Mouse (Mus musculus) liver, postnatal 0 days (tissue): Measurements from ENCODE around the gene Hsd17b1.

Experiments used
- CTCF ChIP-seq: sonication (generic); IDR thresholded peaks from 2 replicates; pipeline ENCODE4 v1.5.1; 2016; ENCODE audit warnings: antibody characterized with exemption, low read depth
- EP300 ChIP-seq: IDR thresholded peaks from 2 replicates; pipeline ENCODE4 v1.6.1; 2016; ENCODE audit warnings: antibody characterized with exemption, low read depth, mild to moderate bottlenecking

- TF ChIP-seq CTCF (peak; percentile 92), EP300 (no peak)
These were observed 20.4 kb upstream of the Hsd17b1 start for GRCm38 (mm10) chr11:101057860-101058259.
